22 mouse cellular contexts compared by ENCODE assay signal in genomic region chr2:158695811-158696210, GRCm38 (mm10). TPM values are rescaled to one million over a fixed set of nuclear protein-coding genes. Genes with fewer than 3 reads are reported as not detected.
DNase-seq lines count a peak whose midpoint lies in the region; ATAC-seq and TF ChIP-seq lines count a peak whose summit lies in the region.
"Had no signal": no experiment of that assay in that cellular context is flagged by ENCODE, and none has a peak within 500 bp of the region (broad histone marks: within the 10 kb centered on the region; RNA-seq: fewer than 3 reads in every experiment).

No protein-coding gene starts in this region.

- H3K27ac ChIP-seq in hindbrain, embryonic 16.5 days (ENCODE audit: low read depth, low read length) = no peak overlapping the region
- H3K27ac ChIP-seq in hindbrain, embryonic 14.5 days = no peak overlapping the region
- peak overlapping the region; percentile 55 for H3K27ac ChIP-seq in lung, embryonic 15.5 days
- no peak overlapping the region for H3K27ac ChIP-seq in ES-E14 (ENCODE audit: insufficient read depth, low read depth, low read length, poor library complexity, severe bottlenecking)
- 0 out of 2 replicates have a peak overlapping the region, but pooled peaks have one; percentile 51 for H3K27ac ChIP-seq in embryonic facial prominence, embryonic 10.5 days (replicated peaks)
- H3K27ac ChIP-seq: embryonic facial prominence, embryonic 15.5 days; hindbrain, postnatal 0 days; limb, embryonic 13.5 days; liver, embryonic 15.5 days had no signal

- no peak overlapping the region for H3K4me3 ChIP-seq in hindbrain, embryonic 16.5 days (ENCODE audit: low read length)
- H3K4me3 ChIP-seq in hindbrain, embryonic 14.5 days (replicated peaks; ENCODE audit: low read length) = no peak overlapping the region
- H3K4me3 ChIP-seq in lung, embryonic 15.5 days = no peak overlapping the region
- H3K4me3 ChIP-seq in ES-E14 (ENCODE audit: insufficient read depth in 1 of 2, low read depth in 1 of 2, low read length in 2 of 2, poor library complexity in 1 of 2, severe bottlenecking in 1 of 2) = peak overlapping the region; percentile 42 to 51; a peak in 3 of 4 replicates
- no peak overlapping the region for H3K4me3 ChIP-seq in embryonic facial prominence, embryonic 10.5 days
- H3K4me3 ChIP-seq: embryonic facial prominence, embryonic 15.5 days; heart, embryonic 12.5 days; limb, embryonic 13.5 days; liver, embryonic 15.5 days had no signal

- peak; percentile 48; the same call in 1 of the 2 replicates for ATAC-seq in hindbrain, embryonic 16.5 days
- no peak for ATAC-seq in hindbrain, embryonic 14.5 days (ENCODE audit: low FRiP score)
- ATAC-seq in lung, embryonic 15.5 days (ENCODE audit: borderline replicate concordance, extremely low read depth, low FRiP score, low TSS enrichment) = no peak
- ATAC-seq: activated CD4-positive, CD25-positive, alpha-beta regulatory T cell, adult 4 months; hindbrain, postnatal 0 days; intestine, postnatal 0 days had no signal

- H3K9ac ChIP-seq in hindbrain, embryonic 16.5 days (ENCODE audit: low read depth, low read length) = no peak overlapping the region
- H3K9ac ChIP-seq in hindbrain, embryonic 14.5 days = no peak overlapping the region
- H3K9ac ChIP-seq in lung, embryonic 15.5 days = no peak overlapping the region
- no peak overlapping the region for H3K9ac ChIP-seq in ES-E14 (ENCODE audit: insufficient read depth, low read depth, low read length, poor library complexity, severe bottlenecking)
- H3K9ac ChIP-seq: embryonic facial prominence, embryonic 15.5 days; heart, embryonic 12.5 days; limb, embryonic 13.5 days; liver, embryonic 15.5 days had no signal

- H3K4me2 ChIP-seq in hindbrain, embryonic 16.5 days (ENCODE audit: low read length) = no peak overlapping the region
- no peak overlapping the region for H3K4me2 ChIP-seq in hindbrain, embryonic 14.5 days (replicated peaks)
- H3K4me2 ChIP-seq in lung, embryonic 15.5 days = no peak overlapping the region
- H3K4me2 ChIP-seq: embryonic facial prominence, embryonic 15.5 days; heart, embryonic 12.5 days; limb, embryonic 13.5 days; liver, embryonic 15.5 days had no signal

- no peaks in the 10 kb centered on the region for H3K9me3 ChIP-seq in hindbrain, embryonic 16.5 days (ENCODE audit: control insufficient read depth, low read length)
- no peaks in the 10 kb centered on the region for H3K9me3 ChIP-seq in hindbrain, embryonic 14.5 days (ENCODE audit: control insufficient read depth, low read length)
- no peaks in the 10 kb centered on the region for H3K9me3 ChIP-seq in lung, embryonic 15.5 days
- no peaks in the 10 kb centered on the region for H3K9me3 ChIP-seq in ES-E14 (ENCODE audit: control insufficient read depth, insufficient read depth, low read depth, low read length)
- no peaks in the 10 kb centered on the region for H3K9me3 ChIP-seq in embryonic facial prominence, embryonic 10.5 days
- H3K9me3 ChIP-seq: embryonic facial prominence, embryonic 15.5 days; G1E; heart, embryonic 12.5 days; limb, embryonic 13.5 days; liver, embryonic 15.5 days had no signal

- in situ Hi-C loops in ES-E14 (cut with MboI; ENCODE audit: low sequenced_read_pairs in 2 of 2, unreplicated experiment in 2 of 2) = no loop called here

- DNase-seq in hindbrain, embryonic 14.5 days (ENCODE audit: low spot score) = no peak
- no peak for DNase-seq in lung, postnatal 14 days
- DNase-seq in ES-E14 (ENCODE audit: low read depth, low spot score) = no peak
- DNase-seq in embryonic facial prominence, embryonic 10.5 days (ENCODE audit: low spot score) = no peak
- DNase-seq in frontal cortex, postnatal 36 days (ENCODE audit: low spot score in 2 of 2) = no peak
- DNase-seq: adrenal gland, postnatal 10 days; cerebellum, adult 9-11 months; gastrocnemius, postnatal 14 days; heart, postnatal 14 days; kidney, postnatal 36 days; layer of hippocampus, adult 9-11 months; retina, postnatal 1 day had no signal

- H3K36me3 ChIP-seq in hindbrain, embryonic 16.5 days (ENCODE audit: control insufficient read depth, insufficient read depth, low read length) = peaks cover under 1% of the 10 kb centered on the region; the same call in 1 of the 2 replicates
- no peaks in the 10 kb centered on the region for H3K36me3 ChIP-seq in hindbrain, embryonic 14.5 days (replicated peaks; ENCODE audit: control insufficient read depth, insufficient read depth)
- H3K36me3 ChIP-seq in lung, embryonic 15.5 days = no peaks in the 10 kb centered on the region
- H3K36me3 ChIP-seq in ES-E14 (ENCODE audit: control insufficient read depth, insufficient read depth, low read length, poor library complexity, severe bottlenecking) = no peaks in the 10 kb centered on the region
- no peaks in the 10 kb centered on the region for H3K36me3 ChIP-seq in embryonic facial prominence, embryonic 10.5 days (replicated peaks)
- H3K36me3 ChIP-seq: embryonic facial prominence, embryonic 15.5 days; G1E; heart, embryonic 12.5 days; limb, embryonic 13.5 days; liver, embryonic 15.5 days had no signal

- H3K4me1 ChIP-seq in hindbrain, embryonic 16.5 days (ENCODE audit: control insufficient read depth, insufficient read depth, low read depth, low read length) = no peaks in the 10 kb centered on the region
- no peaks in the 10 kb centered on the region for H3K4me1 ChIP-seq in hindbrain, embryonic 14.5 days (replicated peaks; ENCODE audit: control insufficient read depth, insufficient read depth, low read length)
- H3K4me1 ChIP-seq in lung, embryonic 15.5 days = peaks cover 5% of the 10 kb centered on the region; the same call in 1 of the 2 replicates
- peaks cover 3% of the 10 kb centered on the region in 2 experiments; a peak in 2 of 4 replicates for H3K4me1 ChIP-seq in ES-E14 (ENCODE audit: control insufficient read depth in 2 of 2, insufficient read depth in 2 of 2, low read length in 2 of 2, poor library complexity in 1 of 2)
- peaks cover 10% of the 10 kb centered on the region; the same call in 1 of the 2 replicates for H3K4me1 ChIP-seq in embryonic facial prominence, embryonic 10.5 days
- H3K4me1 ChIP-seq: embryonic facial prominence, embryonic 15.5 days; limb, embryonic 13.5 days; liver, embryonic 15.5 days had no signal

- no peaks in the 10 kb centered on the region for H3K27me3 ChIP-seq in hindbrain, embryonic 16.5 days (replicated peaks; ENCODE audit: control insufficient read depth, insufficient read depth, low read length)
- H3K27me3 ChIP-seq in hindbrain, embryonic 14.5 days (ENCODE audit: control insufficient read depth, insufficient read depth, low read length) = no peaks in the 10 kb centered on the region
- no peaks in the 10 kb centered on the region for H3K27me3 ChIP-seq in lung, embryonic 15.5 days
- H3K27me3 ChIP-seq in embryonic facial prominence, embryonic 10.5 days (replicated peaks; ENCODE audit: low read depth, poor library complexity, severe bottlenecking) = no peaks in the 10 kb centered on the region
- H3K27me3 ChIP-seq: embryonic facial prominence, embryonic 15.5 days; heart, embryonic 12.5 days; limb, embryonic 13.5 days; liver, embryonic 15.5 days had no signal

- 87% methylated on average over 27 of the region's 27 CpGs for WGBS in hindbrain, embryonic 16.5 days
- WGBS in hindbrain, embryonic 14.5 days = 86% methylated on average over 27 of the region's 27 CpGs
- WGBS in lung, embryonic 15.5 days = 73% methylated on average over 27 of the region's 27 CpGs
- whole genome bisulfite sequencing in embryonic facial prominence, embryonic 10.5 days = 86% methylated on average over 27 of the region's 27 CpGs

TF ChIP-seq in ES-E14, 5 proteins besides CTCF, POLR2A, EP300 and RAD21:
- no peak for TF ChIP-seq MAFK (IDR thresholded peaks at IDR 0.05; ENCODE audit: insufficient read depth, low read depth, low read length)
- no peak for TF ChIP-seq ZNF384 (IDR thresholded peaks at IDR 0.05; ENCODE audit: low read depth, low read length)
- no peak for TF ChIP-seq CHD2 (IDR thresholded peaks at IDR 0.05; ENCODE audit: low read depth, low read length)
- no peak for TF ChIP-seq HCFC1 (IDR thresholded peaks at IDR 0.05; ENCODE audit: borderline replicate concordance, insufficient read depth, low read length)

RNA-seq across cellular contexts. Expression of gene Ppp1r16b, which starts 30.6 kb away (rescaled TPM):
- 26.4 and 27.2 TPM in 2 replicates for polyA plus RNA-seq in hindbrain, embryonic 16.5 days (2015; fragmentation: Nextera tagmentation; extraction: Ambion mirVana)
- polyA plus RNA-seq in hindbrain, embryonic 14.5 days (2014; fragmentation: Nextera tagmentation; extraction: Ambion mirVana) = 20.0 and 20.8 TPM in 2 replicates
- 16.7 and 20.2 TPM in 2 replicates for polyA plus RNA-seq in lung, embryonic 15.5 days (2015; fragmentation: Nextera tagmentation; extraction: Ambion mirVana)
- total RNA-seq in ES-E14 (2012; rRNA removed) = 1.1 and 1.2 TPM in 2 replicates
- 3.3 TPM in 2 replicates for polyA plus RNA-seq in embryonic facial prominence, embryonic 10.5 days (2016; fragmentation: Nextera tagmentation; extraction: Ambion mirVana)
- polyA plus RNA-seq: G1E had no signal

Comparison
In these comparisons a context has a peak if more than half of its experiments do, and no peak if none do; other contexts are left out.
1. H3K27ac ChIP-seq: peak in lung, embryonic 15.5 days (single experiment) and embryonic facial prominence, embryonic 10.5 days (single experiment); none in hindbrain, embryonic 16.5 days (single experiment), hindbrain, embryonic 14.5 days (single experiment) and ES-E14 (single experiment).
2. H3K4me3 ChIP-seq: peak in ES-E14 (2 of 2); none in hindbrain, embryonic 16.5 days (single experiment), hindbrain, embryonic 14.5 days (single experiment), lung, embryonic 15.5 days (single experiment) and embryonic facial prominence, embryonic 10.5 days (single experiment).